Mouse (Mus musculus) layer of hippocampus, postnatal 14 days (tissue): Measurements from ENCODE around the gene Gng3. TPM values are rescaled to one million over a fixed set of nuclear protein-coding genes. Genes with fewer than 3 reads are reported as not detected.
"Not testable (repeated sequence)": the region's sequence is repeated elsewhere in the genome, so short reads cannot be mapped to it uniquely, and the experiment has no call there.

ENCODE experiments used
- DNase-seq, 2 experiments: peaks; one replicate each; pipeline ENCODE4 v3.0.0; 2021 to 2022; ENCODE audit warnings: low spot score in 2 of 2, mixed read lengths in 1 of 2
- long read RNA-seq, 2 experiments: library from polyadenylated mRNA; stranded (forward); transcript quantifications; one replicate each; pipeline ENCODE4 v2.0.0; 2021
- total RNA-seq, 2 experiments: library from RNA; stranded (reverse); gene quantifications; 2 replicates each; pipeline ENCODE4 v1.2.3; 2021

Gng3 gene
- 100 to 1,000 TPM; 220 to 243 TPM for total RNA-seq
- long read RNA-seq, experiment 1, transcript Gng3-201 (3 exons, 1,643 nt): major isoform, 157 of 168 reads
- long read RNA-seq, experiment 1, partial matches to known transcripts: 2 of 168 reads
- long read RNA-seq, experiment 1, other reads (novel, unspliced or antisense): 9 of 168 reads
- long read RNA-seq, experiment 2, transcript Gng3-201 (3 exons, 1,643 nt): major isoform, 350 of 387 reads
- long read RNA-seq, experiment 2, partial matches to known transcripts: 10 of 387 reads
- long read RNA-seq, experiment 2, other reads (novel, unspliced or antisense): 27 of 387 reads

DNA sequence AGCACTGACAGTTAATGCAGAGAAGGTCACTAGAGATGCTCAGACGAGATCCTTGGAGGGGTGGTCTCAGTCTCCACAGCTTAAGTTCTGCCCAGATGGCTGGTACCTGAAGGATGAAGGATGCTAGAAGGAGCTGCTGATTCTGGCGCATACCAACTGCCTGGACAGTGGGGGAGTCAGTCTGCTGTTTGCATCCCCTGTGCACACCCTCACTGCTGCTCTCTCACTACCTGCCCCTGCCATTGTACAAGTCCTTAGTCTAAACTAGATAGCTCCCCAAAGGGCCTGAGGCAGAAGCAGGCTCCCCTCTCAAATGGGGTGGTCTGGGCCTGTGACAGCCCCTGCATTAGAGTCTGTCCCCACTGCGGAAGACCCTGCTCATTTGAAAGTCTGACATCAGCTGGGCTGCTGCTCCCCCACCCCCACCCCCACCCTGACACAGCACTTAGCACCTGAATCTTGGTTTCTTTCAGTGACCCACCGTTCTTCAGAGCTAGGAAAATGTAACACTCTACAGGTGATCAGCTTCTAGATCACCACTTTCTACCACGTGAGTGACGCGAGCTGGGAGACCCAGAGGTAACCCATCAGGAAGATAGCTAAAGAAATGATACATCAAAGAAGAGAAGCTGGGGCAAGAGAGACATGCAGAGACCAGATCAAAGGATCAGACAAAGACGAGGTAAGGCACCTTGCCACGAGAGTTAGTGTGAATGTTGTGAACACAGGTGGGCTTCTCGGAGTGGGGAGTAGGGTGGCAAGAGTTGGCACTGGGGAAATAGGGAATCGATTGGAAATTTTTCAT lies at the start of gene Gng3:
TSS of gene Gng3 (minus strand) at position 92 of the 805 bp plus-strand sequence.
- peak; percentile 76 to 81 for DNase-seq

- no peak for DNase-seq
These were observed 48.8 kb upstream of the Gng3 start for GRCm38 (mm10) chr19:8887585-8888463.

- DNase-seq: no peak
These were observed 48.1 kb upstream of the Gng3 start for GRCm38 (mm10) chr19:8886916-8887584.

GRCm38 (mm10) chr19:8883616-8884015 lies 44.6 kb upstream of the Gng3 start, which contains the start of the genes Lbhd1 and Gm49403:
Gene Lbhd1 (plus strand): TSS chr19:8883732.
Gene Gm49403 (plus strand): TSS chr19:8883930.
- DNase-seq: no peak

- no peak for DNase-seq
These were observed 42.0 kb upstream of the Gng3 start for GRCm38 (mm10) chr19:8881034-8881392.

DNA sequence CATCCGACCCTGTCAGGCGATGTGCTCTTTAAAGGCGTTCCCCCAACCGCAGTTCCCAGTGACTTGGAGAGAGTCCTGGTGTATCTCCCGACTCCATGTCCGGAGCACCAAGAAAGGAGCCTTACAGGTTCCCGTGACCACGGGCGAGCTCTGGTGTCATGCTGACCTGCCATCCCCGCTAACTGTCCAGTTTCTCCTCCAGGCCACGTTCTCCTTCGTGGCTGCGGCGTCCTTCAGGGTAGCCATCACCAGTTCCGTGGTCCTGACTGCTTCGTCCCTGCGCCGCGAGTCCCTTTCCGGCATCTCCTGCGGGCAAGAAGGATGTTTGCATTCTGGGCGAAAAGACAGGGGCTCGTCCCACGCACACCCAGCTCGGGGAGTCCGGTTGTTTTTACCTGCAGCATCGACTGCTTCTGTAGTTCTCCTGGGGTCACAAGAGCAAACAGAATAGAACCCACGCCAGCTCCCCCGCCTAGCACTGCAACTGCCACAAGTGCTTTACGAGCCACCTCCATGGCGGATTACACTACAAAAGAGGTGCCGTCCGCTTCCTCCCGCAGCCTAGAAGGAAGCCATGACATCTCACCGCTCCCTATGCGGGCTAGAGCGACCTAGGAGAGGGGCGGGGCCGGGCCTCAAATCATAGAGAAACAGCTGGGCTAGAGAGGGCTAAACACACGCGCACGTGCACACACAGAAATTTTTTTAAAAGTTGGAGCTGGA lies 41.5 kb upstream of the Gng3 start, which contains the start of gene Uqcc3:
TSS of gene Uqcc3 (minus strand) at position 613 of the 723 bp plus-strand sequence.
- peak; percentile 82 to 91 for DNase-seq

- DNase-seq: no peak
These were observed 36.0 kb upstream of the Gng3 start for GRCm38 (mm10) chr19:8875031-8875430.

- DNase-seq: no peak
These were observed 33.4 kb upstream of the Gng3 start for GRCm38 (mm10) chr19:8872266-8872840.

DNA sequence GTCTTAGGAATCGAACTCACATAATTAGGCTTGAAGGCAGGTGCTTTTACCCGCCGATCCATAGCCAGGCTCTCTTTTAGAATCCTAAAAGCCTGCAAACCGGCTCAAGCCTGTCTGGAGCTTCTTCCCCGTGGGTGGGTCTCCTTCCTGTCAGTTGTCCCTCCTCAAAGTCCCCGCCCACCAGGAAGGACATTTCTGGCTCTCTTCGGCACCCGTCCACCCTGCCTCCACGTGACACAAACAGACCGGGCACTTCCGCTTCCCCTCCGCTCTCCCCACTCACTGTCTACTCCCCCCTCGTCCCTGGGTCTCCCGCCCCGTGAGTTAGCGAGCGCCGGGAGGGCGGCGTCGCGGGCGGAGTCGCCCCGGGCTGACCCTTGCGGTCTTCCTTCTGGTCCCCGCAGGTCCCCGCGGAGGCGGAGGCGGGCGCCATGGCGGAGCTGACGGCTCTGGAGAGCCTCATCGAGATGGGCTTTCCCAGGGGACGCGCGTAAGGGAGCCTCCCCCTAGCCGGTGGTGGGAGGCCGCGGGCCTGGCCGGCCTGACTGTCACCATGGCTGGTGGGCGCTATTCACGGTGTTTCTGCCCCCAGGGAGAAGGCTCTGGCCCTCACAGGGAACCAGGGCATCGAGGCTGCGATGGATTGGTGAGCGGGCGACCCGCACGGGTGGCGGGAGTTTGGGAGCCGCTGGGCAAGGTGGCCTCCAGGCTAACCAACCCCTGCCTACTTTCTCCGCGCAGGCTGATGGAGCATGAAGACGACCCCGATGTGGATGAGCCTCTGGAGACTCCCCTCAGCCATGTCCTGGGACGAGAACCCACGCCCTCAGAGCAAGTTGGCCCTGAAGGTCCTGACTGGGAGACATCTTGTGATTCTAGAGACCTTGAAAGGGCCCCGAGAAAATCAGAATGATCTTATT lies 32.5 kb upstream of the Gng3 start, which contains the start of gene Ubxn1:
TSS of gene Ubxn1 (plus strand) at position 230 of the 920 bp plus-strand sequence.
- peak; percentile 96 to 98 for DNase-seq

GRCm38 (mm10) chr19:8870838-8871237 lies 31.8 kb upstream of the Gng3 start:
- DNase-seq: no peak

DNA sequence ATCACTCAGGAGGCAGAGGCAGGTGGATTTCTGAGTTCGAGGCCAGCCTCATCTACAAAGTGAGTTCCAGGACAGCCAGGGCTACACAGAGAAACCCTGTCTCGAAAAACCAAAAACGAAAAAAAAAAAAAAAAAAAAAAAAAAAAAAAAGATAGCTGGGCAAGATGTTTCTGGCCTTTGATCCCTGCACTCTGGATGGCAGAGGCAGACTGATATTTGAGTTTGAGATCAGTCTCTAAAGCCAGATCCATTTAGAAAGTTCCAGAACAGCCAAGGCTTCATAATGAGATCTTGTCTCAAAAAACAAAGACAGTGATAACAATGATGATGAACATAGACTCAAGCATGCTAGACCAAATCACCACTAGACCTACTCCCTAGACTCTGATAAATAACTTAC lies 31.4 kb upstream of the Gng3 start:
- DNase-seq: not testable (repeated sequence)

GRCm38 (mm10) chr19:8864265-8864664 lies 25.3 kb upstream of the Gng3 start:
- DNase-seq: no peak

- DNase-seq: no peak
These were observed 20.0 kb upstream of the Gng3 start for GRCm38 (mm10) chr19:8859018-8859417.

- no peak for DNase-seq
These were observed 18.7 kb upstream of the Gng3 start for GRCm38 (mm10) chr19:8857689-8858088.

DNA sequence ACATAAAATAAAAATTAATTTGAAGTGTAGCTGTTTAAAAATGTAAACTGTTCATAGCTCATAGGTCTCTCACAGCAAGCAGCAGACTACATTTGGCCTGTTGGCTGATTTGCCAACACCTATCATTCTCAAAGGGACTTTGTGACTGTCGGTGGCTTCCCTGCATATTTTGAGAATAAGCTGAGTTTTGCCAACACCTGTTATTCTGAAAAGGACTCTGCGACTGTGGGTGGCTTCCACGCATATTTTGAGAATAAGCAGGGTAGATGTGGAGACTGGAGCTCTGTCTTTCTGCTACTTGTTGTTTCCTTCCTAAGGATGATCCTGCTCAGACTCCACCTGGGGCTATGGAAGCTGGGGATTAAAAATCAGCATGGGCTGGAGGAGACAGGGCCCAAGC lies 14.1 kb upstream of the Gng3 start:
- no peak for DNase-seq

- no peak for DNase-seq
These were observed 13.4 kb upstream of the Gng3 start for GRCm38 (mm10) chr19:8852236-8852928.

DNA sequence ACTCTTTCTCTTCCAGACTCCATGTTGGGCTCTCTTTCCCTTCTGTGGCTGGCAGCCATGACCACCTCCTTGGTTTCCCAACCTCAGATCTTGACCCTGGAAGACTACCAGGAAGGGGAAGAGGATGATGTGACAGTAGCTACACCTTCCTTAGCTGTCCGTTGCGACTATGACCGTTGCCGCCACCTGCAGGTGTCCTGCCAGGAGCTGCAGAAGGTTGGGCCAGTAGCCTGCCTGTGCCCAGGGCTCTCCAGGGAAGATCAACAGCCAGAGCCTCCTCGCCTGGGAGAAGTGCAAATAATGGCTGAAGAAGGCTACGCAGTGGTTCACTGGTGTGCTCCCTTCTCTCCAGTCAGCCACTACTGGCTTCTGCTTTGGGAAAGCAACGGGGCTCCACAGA lies 12.6 kb upstream of the Gng3 start:
- DNase-seq: no peak

DNA sequence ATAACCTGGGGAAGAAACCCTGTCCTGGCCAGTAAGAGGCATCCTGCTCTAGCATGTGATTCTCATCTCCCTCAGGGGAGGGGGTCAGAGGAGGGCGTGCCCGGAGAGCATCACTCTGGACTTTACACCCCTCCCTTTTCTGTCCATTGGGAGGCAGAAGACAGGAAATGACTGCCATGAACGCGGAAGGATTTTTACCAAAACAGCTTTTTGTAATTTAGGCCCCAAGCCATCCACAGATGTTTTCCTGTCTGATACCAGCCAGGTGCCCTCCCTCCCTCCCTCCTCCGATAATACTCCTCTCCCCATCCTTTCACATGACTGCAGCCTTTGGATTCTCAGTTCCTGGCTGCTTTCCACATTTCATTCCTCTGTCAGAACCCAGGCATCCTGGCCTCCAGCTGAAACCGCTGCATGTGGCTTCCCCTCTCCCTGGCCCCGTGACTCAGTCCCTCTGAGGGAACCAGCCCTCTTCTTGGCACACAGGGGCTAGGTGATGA lies 11.5 kb upstream of the Gng3 start, which contains the start of gene Lrrn4cl:
TSS of gene Lrrn4cl (plus strand) at position 367 of the 500 bp plus-strand sequence.
- DNase-seq: no peak
